Mouse (Mus musculus) forebrain, embryonic 12.5 days (tissue): ENCODE measurements around the gene Evx1. TPM values are rescaled to one million over a fixed set of nuclear protein-coding genes. Genes with fewer than 3 reads are reported as not detected.

Experiments used
- ATAC-seq: fragments of 200-750 bp; cut with Nextera tagmentation; 2 replicates; pipeline ENCODE4 v1.8.0; 2017; ENCODE audit warnings: moderate TSS enrichment; ENCODE audit not compliant: low FRiP score
- H3K27ac ChIP-seq: fragments of 300-500 bp; sonication (generic); 2 replicates; pipeline ENCODE4 v1.5.1; 2016; ENCODE audit warnings: mild to moderate bottlenecking
- H3K27me3 ChIP-seq: fragments of 300-500 bp; sonication (generic); 2 replicates; pipeline ENCODE4 v1.6.1; 2016; ENCODE audit warnings: mild to moderate bottlenecking
- H3K36me3 ChIP-seq: fragments of 300-500 bp; sonication (generic); replicated peaks from 2 replicates; pipeline ENCODE4 v1.6.1; 2016; ENCODE audit warnings: mild to moderate bottlenecking
- H3K4me1 ChIP-seq: fragments of 300-500 bp; sonication (generic); 2 replicates; pipeline ENCODE4 v1.6.1; 2016
- H3K4me2 ChIP-seq: fragments of 300-500 bp; sonication (generic); 2 replicates; pipeline ENCODE4 v1.6.1; 2016; ENCODE audit warnings: mild to moderate bottlenecking, moderate library complexity
- H3K4me3 ChIP-seq: fragments of 300-500 bp; sonication (generic); replicated peaks from 2 replicates; pipeline ENCODE4 v1.5.1; 2016; ENCODE audit warnings: mild to moderate bottlenecking
- H3K9ac ChIP-seq: fragments of 300-500 bp; sonication (generic); 2 replicates; pipeline ENCODE4 v1.6.1; 2016; ENCODE audit warnings: mild to moderate bottlenecking
- H3K9me3 ChIP-seq: fragments of 300-500 bp; sonication (generic); 2 replicates; pipeline ENCODE4 v1.6.1; 2016
- WGBS: fragments of 180-500 bp; shearing (Covaris S2); methylation state at CpG from one replicate; pipeline ENCODE4 v1.1.7; 2016; 5-methylcytosine and 5-hydroxymethylcytosine counted together
- polyA plus RNA-seq: library from polyadenylated mRNA; unstranded; fragments of >200 nt; fragmentation: Nextera tagmentation; extraction: Ambion mirVana; gene quantifications from 2 replicates; pipeline ENCODE4 v1.2.1, GENCODE M21; 2016

Gene Evx1
- polyA plus RNA-seq, 1 experiment from 2014 or later = not detected

DNA sequence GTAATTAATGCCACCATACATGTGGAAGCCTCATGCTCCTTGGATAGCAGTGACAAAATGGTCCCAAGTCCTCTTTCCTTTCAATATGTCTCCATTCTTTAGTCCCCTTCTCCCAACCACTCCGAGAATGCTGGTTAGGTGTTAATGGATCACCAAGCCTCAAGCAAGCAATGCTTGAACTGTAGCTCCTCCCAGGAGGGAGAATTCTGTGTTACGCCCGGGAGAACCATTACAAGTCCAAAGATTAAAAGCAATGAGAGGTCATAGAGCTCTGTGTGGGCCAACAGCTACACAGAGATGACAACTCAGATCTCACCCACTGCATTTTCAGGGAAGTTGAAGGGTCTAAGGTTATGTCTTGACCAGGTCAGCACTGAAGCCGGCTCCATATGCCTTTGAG lies 14.8 kb upstream of the Evx1 start:
- H3K9me3 ChIP-seq = no peaks in the 10 kb centered on the region
- H3K4me3 ChIP-seq = no peak overlapping the region
- peaks cover 88% of the 10 kb centered on the region for H3K27me3 ChIP-seq
- H3K4me2 ChIP-seq = no peak overlapping the region
- H3K36me3 ChIP-seq = no peaks in the 10 kb centered on the region
- no peaks in the 10 kb centered on the region for H3K4me1 ChIP-seq
- WGBS = 85% methylated on average over 4 of the region's 4 CpGs
- H3K9ac ChIP-seq = no peak overlapping the region
- no peak overlapping the region for H3K27ac ChIP-seq
- ATAC-seq = no peak

DNA sequence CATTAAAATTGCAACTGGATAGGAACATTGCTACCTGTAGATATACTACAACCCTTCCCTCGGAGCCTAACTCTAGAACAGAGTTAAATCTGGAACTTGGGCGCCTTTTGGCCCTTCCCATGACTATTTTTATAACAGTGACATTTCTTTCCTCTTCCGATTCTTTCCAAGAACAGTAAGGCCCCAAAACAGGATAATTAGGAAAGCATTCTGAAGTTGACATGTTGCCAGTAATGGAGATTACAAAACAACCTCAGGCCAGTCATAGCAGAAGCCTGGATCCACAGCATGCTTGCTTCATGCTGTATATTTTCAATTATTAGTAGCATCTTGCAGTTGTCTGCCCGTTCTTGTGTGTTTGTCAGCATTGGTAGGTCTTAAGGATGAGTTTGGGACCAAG lies 12.5 kb upstream of the Evx1 start:
- Histone ChIP-seq H3K9ac (no peak overlapping the region), H3K27me3 (peaks cover 88% of the 10 kb centered on the region), H3K4me3 (no peak overlapping the region), H3K27ac (no peak overlapping the region), H3K4me1 (peaks cover 3% of the 10 kb centered on the region; the same call in 1 of the 2 replicates), H3K4me2 (no peak overlapping the region), H3K9me3 (no peaks in the 10 kb centered on the region), H3K36me3 (no peaks in the 10 kb centered on the region)
- no peak for ATAC-seq
- WGBS = 78% methylated on average over 4 of the region's 4 CpGs

DNA sequence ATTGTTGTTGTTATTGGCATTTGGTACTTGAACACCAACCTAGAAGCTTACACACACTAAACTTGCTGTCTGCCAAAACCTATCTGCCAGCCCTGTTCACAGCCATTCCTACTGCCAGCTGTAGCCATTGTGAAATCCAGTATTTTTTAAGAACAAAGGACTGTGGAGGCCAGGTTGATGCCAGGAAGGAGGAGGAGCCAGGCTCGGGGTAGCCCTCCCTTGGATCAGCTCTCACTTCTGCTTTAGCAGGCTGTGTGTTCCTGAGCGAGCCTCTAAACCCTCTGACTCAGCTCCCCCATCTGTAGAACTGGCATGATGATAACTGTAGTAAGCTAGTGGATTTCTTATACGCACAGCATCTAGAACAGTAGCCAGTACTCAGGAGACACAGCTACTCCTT lies 9.9 kb upstream of the Evx1 start:
- H3K36me3 ChIP-seq = no peaks in the 10 kb centered on the region
- no peak overlapping the region for H3K4me2 ChIP-seq
- WGBS = 59% methylated on average over 3 of the region's 3 CpGs
- peaks cover 90% of the 10 kb centered on the region for H3K27me3 ChIP-seq
- no peak overlapping the region for H3K27ac ChIP-seq
- no peak overlapping the region for H3K9ac ChIP-seq
- H3K4me1 ChIP-seq = peaks cover 9% of the 10 kb centered on the region
- H3K4me3 ChIP-seq = no peak overlapping the region
- no peak for ATAC-seq
- H3K9me3 ChIP-seq = no peaks in the 10 kb centered on the region

DNA sequence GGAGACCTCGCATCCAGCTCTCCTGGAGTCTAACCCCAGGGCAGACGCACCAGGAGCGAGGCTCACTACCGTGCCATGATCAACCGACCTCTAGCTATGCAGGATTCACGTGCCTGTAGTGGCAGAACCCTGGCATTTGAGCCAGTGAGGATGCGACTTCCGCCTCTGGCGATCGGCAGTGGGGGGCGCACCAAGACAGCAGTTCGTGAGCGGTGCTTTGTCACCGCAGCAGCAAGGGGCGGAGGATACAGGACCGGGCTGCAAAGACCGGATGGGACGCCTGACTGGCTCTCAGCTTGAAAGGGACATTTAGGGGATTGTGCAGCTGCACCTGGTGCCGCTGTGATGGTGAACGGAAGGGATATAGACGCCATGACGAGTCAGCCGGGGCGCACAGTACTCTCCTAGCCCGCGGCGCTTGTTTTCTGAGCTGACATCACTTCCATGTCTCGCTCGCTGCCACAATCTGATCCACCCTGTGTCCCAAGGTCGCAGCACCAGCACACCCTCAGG lies 7.4 kb upstream of the Evx1 start:
- Histone ChIP-seq H3K9me3 (no peaks in the 10 kb centered on the region), H3K9ac (no peak overlapping the region), H3K27ac (no peak overlapping the region), H3K36me3 (no peaks in the 10 kb centered on the region), H3K4me1 (peaks cover 13% of the 10 kb centered on the region), H3K4me3 (peak overlapping the region; percentile 39), H3K27me3 (peaks cover 94% of the 10 kb centered on the region), H3K4me2 (peak overlapping the region; percentile 62)
- WGBS = under 1% methylated on average over 30 of the region's 30 CpGs
- peak; percentile 58; the same call in 1 of the 2 replicates for ATAC-seq

DNA sequence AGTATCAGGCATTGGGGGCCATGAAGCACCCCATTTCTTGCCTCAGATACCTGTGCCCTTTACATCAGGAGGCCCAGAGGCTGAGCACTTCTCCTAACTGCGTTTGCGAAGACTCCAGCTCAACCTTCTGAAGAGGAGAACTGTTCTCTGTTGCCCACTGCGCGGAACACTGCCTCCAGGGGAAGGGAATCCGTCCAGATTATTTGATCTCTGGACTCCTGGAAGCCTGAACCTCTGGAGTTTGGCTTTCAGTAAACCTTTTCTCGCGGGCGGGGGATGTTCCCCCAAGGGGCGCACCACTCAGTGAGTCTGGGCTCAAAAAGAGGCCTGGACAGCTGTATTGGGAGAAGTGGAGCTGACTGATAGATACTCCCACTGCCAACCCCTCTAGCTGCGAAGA lies 3.5 kb upstream of the Evx1 start:
- Histone ChIP-seq H3K36me3 (no peaks in the 10 kb centered on the region), H3K27me3 (peaks cover 99% of the 10 kb centered on the region), H3K27ac (no peak overlapping the region), H3K4me3 (no peak overlapping the region), H3K9me3 (no peaks in the 10 kb centered on the region), H3K4me2 (no peak overlapping the region), H3K9ac (no peak overlapping the region), H3K4me1 (peaks cover 13% of the 10 kb centered on the region)
- no peak for ATAC-seq
- WGBS = 1% methylated on average over 10 of the region's 10 CpGs

DNA sequence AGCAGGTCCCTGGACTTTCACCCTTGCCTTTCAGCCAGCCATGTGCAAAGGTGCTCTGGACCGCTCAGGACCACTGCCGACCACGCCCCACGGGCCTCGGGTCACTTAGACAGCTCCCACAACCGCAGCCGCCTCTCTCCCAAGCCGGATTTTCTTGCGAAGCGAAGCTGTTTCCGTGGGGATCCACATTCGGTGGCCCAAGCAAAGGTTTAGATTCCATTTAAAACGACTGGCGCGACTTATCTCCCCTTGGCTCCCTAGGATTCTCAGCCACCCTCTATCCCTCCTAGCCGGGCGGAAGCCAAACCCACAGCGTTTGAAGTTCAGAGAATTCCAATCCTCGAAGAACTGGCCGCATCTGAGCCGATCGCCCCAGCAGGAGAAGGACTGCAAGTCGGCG lies 2.9 kb upstream of the Evx1 start:
- under 1% methylated on average over 24 of the region's 24 CpGs for WGBS
- no peak overlapping the region for H3K9ac ChIP-seq
- H3K4me1 ChIP-seq = peaks cover 13% of the 10 kb centered on the region
- no peak overlapping the region for H3K27ac ChIP-seq
- H3K27me3 ChIP-seq = peaks cover 99% of the 10 kb centered on the region
- no peaks in the 10 kb centered on the region for H3K9me3 ChIP-seq
- no peaks in the 10 kb centered on the region for H3K36me3 ChIP-seq
- no peak overlapping the region for H3K4me3 ChIP-seq
- no peak overlapping the region for H3K4me2 ChIP-seq
- ATAC-seq = no peak

DNA sequence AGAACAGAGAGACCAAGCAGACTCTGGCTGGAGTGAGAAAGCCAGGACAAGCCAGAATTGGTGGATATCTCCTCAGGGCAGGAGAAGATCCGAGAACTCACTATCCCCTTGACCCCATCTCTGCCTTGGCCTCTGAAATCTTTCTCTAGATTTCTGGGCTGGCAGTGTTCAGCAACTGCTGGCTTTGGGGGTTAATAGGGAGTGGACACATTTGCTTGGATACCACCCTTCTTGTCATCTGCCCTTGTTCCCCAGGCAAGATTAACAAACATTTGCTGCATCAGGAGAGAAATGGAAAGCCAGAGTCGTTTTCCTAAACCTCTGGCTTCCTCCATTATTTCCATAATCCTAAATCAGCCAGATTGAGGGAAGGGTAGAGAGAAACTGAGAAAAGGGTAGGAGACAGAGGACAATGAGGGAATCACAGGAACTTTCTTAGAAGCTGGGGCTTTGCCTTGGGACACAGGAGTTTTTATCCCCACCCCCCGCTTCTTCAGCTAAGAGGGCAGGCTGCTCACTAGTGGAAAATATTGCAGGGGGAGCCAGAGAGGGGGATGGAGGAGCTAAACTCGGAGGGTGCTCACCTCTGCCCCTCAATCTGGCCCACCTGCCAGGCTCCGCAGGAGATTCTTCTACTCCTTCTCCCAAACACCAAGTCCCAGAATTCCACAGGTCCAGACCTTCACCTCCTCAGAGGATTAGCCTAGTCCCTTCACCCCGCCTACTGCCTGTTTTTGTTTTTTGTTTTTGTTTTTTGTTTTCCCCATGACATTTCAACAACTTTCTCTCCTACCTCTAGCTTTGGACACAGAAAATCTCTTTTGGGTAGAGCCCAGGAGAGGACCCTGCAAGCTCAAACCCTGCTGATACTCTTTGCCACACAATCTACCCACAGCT lies 1.4 kb upstream of the Evx1 start:
- Histone ChIP-seq H3K4me2 (no peak overlapping the region), H3K4me3 (no peak overlapping the region), H3K27me3 (peaks cover 99% of the 10 kb centered on the region), H3K4me1 (peaks cover 11% of the 10 kb centered on the region), H3K27ac (no peak overlapping the region), H3K9me3 (no peaks in the 10 kb centered on the region), H3K9ac (no peak overlapping the region), H3K36me3 (no peaks in the 10 kb centered on the region)
- no peak for ATAC-seq
- under 1% methylated on average over 6 of the region's 6 CpGs for WGBS

DNA sequence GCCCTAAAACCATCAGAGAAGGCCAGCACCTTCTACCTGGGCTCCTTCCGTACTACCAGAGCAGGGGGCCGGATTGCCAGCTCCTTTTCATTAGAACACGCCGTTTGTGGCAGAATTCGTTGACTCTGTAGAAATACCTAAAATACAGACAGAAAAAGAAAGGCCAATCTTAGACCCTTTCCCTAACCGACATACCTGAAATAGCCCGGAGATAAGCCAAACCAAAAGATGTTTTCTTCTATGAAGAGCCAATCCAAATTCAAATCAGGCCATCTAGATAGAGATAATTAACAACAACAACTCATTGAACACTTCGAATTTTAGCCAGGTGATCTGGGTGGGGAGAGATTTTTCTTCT lies 761 bp upstream of the Evx1 start:
- H3K4me3 ChIP-seq = no peak overlapping the region
- no peak overlapping the region for H3K9ac ChIP-seq
- peaks cover 99% of the 10 kb centered on the region for H3K27me3 ChIP-seq
- no peak for ATAC-seq
- H3K4me2 ChIP-seq = no peak overlapping the region
- H3K27ac ChIP-seq = no peak overlapping the region
- peaks cover 11% of the 10 kb centered on the region for H3K4me1 ChIP-seq
- WGBS = 1% methylated on average over 8 of the region's 8 CpGs
- H3K9me3 ChIP-seq = no peaks in the 10 kb centered on the region
- no peaks in the 10 kb centered on the region for H3K36me3 ChIP-seq

DNA sequence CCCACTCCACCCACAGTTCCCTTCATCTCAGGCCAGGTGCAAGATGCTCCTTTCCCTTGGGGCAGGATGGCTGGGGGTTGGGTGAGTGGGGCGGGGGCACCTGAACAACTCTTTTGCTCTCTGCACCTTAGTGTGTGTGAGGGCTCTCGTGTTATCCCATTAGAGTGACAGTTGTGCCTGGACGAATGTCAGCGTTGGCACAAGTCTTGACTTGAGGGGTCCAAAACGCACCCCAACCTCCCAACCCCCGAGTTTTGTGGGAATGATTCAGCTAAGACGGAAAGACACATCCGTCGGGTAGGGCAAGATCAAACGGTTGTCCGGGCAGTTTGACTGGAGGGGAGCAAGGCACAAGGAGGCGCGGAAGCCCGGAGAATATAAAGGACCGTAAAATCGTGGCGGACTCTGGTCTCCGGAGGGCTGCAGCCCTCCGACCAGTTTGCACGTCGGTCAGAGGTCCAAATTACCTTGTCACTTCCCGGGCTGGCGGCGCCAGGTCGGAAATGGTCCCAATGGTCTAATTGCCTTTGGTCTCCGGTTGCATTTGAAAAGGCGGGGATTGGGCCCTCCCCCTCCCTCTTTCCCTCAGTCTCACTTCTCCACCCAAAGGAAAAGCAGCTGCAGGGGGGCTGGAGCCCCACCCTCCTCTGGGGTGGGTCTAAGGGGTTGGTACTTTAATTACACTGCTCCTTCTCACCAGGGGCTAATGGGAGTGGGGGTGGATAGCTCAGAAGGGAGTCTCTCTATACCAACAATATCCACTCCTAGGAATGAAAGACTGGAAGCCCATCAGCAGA lies 1.2 kb downstream of the Evx1 start:
- Histone ChIP-seq H3K4me2 (no peak overlapping the region), H3K4me3 (no peak overlapping the region), H3K4me1 (peaks cover 11% of the 10 kb centered on the region), H3K27me3 (peaks cover 99% of the 10 kb centered on the region), H3K36me3 (no peaks in the 10 kb centered on the region), H3K9ac (no peak overlapping the region), H3K27ac (no peak overlapping the region), H3K9me3 (no peaks in the 10 kb centered on the region)
- ATAC-seq = no peak
- WGBS = under 1% methylated on average over 27 of the region's 27 CpGs

DNA sequence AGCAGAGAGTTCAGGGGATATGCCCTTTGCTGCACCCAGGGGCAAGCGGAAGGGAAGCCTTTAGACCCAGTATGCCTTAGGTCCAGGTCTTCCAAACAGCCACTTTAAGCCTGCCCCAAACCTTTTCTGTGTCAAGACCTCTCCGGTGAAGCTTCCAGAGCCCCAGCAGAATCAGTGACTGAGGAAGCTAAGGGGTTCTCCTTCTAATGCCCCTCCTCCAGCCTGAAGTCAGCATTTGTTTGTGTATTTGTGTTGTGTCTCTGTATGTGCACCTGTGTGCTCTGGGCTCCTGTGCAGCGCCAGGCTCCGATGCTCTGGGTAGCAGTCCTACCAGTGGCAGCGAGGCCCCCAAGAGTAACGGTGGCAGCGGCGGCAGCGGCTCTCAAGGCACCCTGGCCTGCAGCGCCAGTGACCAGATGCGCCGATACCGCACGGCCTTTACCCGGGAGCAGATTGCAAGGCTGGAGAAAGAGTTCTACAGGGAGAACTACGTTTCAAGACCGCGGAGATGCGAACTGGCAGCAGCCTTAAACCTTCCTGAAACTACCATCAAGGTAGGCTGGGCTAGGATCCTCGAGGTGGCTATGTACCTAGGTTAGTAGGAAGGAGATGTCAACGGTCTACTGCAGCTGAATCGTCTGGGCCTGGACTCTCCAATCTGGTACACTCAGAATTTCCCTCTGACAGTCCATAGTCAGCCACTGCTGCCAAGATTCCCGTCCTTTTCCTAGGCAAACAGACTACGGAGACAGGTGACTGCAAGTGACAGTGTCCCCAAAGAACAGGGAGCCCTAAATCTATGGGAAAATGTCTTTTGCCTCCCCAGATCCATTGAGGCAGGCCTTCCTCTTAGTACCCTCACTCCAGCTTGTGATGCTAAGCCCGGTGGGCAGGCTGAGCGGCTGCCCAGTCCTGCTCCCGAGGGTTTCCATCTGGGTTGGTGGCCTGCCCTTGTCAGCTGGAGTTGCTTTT lies 2.4 kb downstream of the Evx1 start:
- Histone ChIP-seq H3K36me3 (no peaks in the 10 kb centered on the region), H3K4me2 (peak overlapping the region; percentile 43; the same call in 1 of the 2 replicates), H3K4me3 (peak overlapping the region; percentile 31; the same call in 1 of the 2 replicates), H3K27me3 (peaks cover 98% of the 10 kb centered on the region), H3K27ac (no peak overlapping the region), H3K9me3 (no peaks in the 10 kb centered on the region), H3K4me1 (peaks cover 7% of the 10 kb centered on the region), H3K9ac (no peak overlapping the region)
- no peak for ATAC-seq
- 2% methylated on average over 27 of the region's 27 CpGs for WGBS

DNA sequence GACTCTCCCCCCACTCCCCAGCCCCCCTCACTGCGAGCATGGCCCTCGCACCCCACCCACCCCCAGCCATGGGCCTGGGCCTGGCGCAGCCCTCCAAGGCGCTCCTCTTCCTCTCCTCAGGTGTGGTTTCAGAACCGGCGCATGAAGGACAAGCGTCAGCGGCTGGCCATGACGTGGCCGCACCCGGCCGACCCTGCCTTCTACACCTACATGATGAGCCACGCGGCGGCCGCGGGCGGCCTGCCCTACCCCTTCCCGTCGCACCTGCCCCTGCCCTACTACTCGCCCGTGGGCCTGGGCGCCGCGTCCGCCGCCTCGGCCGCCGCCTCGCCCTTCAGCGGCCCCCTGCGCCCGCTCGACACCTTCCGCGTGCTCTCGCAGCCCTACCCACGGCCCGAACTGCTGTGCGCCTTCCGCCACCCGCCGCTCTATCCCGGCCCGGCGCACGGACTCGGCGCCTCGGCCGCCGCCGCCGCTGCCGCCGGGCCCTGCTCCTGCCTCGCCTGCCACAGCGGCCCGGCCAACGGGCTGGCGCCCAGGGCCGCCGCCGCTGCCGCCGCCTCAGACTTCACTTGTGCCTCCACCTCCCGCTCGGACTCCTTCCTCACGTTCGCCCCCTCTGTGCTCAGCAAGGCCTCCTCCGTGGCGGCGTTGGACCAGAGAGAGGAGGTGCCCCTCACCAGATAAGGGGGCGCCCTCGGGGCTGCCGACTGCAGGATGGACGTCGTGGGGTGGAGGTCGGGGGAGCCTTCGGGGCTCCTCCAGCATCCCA lies 3.3 kb downstream of the Evx1 start:
- no peak for ATAC-seq
- Histone ChIP-seq H3K9ac (no peak overlapping the region), H3K27ac (no peak overlapping the region)

More for the DNA sequence above, 3.3 kb downstream of the Evx1 start:
- H3K4me2 ChIP-seq = peak overlapping the region; percentile 43
- H3K9me3 ChIP-seq = no peaks in the 10 kb centered on the region
- WGBS = under 1% methylated on average over 65 of the region's 81 CpGs
- no peaks in the 10 kb centered on the region for H3K36me3 ChIP-seq
- H3K4me3 ChIP-seq = peak overlapping the region; percentile 31
- H3K4me1 ChIP-seq = peaks cover 7% of the 10 kb centered on the region
- H3K27me3 ChIP-seq = peaks cover 97% of the 10 kb centered on the region
